Mouse (Mus musculus) ES-E14 (cell line): ENCODE measurements around the gene Tbc1d22b.

Experiments used
- ZC3H11A ChIP-seq: IDR thresholded peaks from 2 replicates; pipeline ENCODE4 v1.6.1; 2012; ENCODE audit warnings: low read depth, mild to moderate bottlenecking, inconsistent platforms, low read length, borderline replicate concordance
- ZNF384 ChIP-seq: IDR thresholded peaks from 2 replicates; pipeline ENCODE4 v1.6.1; 2012; ENCODE audit warnings: low read depth, low read length, inconsistent platforms

- TF ChIP-seq ZNF384 = no peak
- TF ChIP-seq ZC3H11A = no peak
Measured at GRCm38 (mm10) chr17:29531278-29531677, 18.3 kb upstream of the Tbc1d22b start.
